Mouse (Mus musculus) heart, adult 2 months (tissue): Measurements from ENCODE around the gene Rab13.

Experiments
- CTCF ChIP-seq: fragments of 200-600 bp; IDR thresholded peaks from 2 replicates; pipeline ENCODE4 v1.8.1; 2022; ENCODE audit warnings: antibody characterized with exemption, mild to moderate bottlenecking, moderate library complexity
- EP300 ChIP-seq: fragments of 200-500 bp; IDR thresholded peaks from 2 replicates; pipeline ENCODE4 v1.6.1; 2011; ENCODE audit warnings: low read depth, low read length, control low read depth; ENCODE audit not compliant: insufficient read depth
- POLR2A ChIP-seq: fragments of 200-500 bp; IDR thresholded peaks from 2 replicates; pipeline ENCODE4 v1.6.1; 2011; ENCODE audit warnings: mild to moderate bottlenecking, low read depth, low read length, control low read depth; ENCODE audit not compliant: insufficient read depth

- TF ChIP-seq EP300, result no peak
- no peak for TF ChIP-seq CTCF
- TF ChIP-seq POLR2A, result no peak
Measured at GRCm38 (mm10) chr3:90221123-90221522, 7.6 kb downstream of the Rab13 start.
